Mouse (Mus musculus) cerebellum, adult 8-10 months (tissue): ENCODE measurements around the gene Rnf187.

Experiments used
- DNase-seq: peaks from one replicate; pipeline ENCODE4 v3.0.0; 2022

Gene Rnf187

GRCm38 (mm10) chr11:58894456-58894855, 44.3 kb downstream of the Rnf187 start:
- DNase-seq: no peak

- DNase-seq: no peak
Observed at GRCm38 (mm10) chr11:58890511-58890910, 48.2 kb downstream of the Rnf187 start.

- DNase-seq: no peak
Observed at GRCm38 (mm10) chr11:58883756-58884155, 55.0 kb downstream of the Rnf187 start.
